Mouse (Mus musculus) midbrain, embryonic 14.5 days (tissue): ENCODE data around the gene Rorc. TPM values are rescaled to one million over a fixed set of nuclear protein-coding genes. Genes with fewer than 3 reads are reported as not detected.
A peak's percentile ranks its signal among the peaks of the same experiment; 100 is the strongest.

Source experiments
- ATAC-seq: fragments of 200-750 bp; cut with Nextera tagmentation; 2 replicates; pipeline ENCODE4 v1.8.0; 2017; ENCODE audit warnings: moderate number of reproducible peaks, moderate library complexity; ENCODE audit not compliant: low FRiP score, low TSS enrichment
- DNase-seq: peaks from one replicate; pipeline ENCODE4 v3.0.0-alpha.2; 2015
- H3K27ac ChIP-seq: fragments of 300-500 bp; sonication (generic); replicated peaks from 2 replicates; pipeline ENCODE4 v1.5.1; 2014; ENCODE audit warnings: mild to moderate bottlenecking, low read depth, low read length, moderate library complexity
- H3K27me3 ChIP-seq: fragments of 300-500 bp; sonication (generic); 2 replicates; pipeline ENCODE4 v1.6.1; 2014; ENCODE audit warnings: low read length, control low read depth, mixed read lengths; ENCODE audit not compliant: control insufficient read depth, insufficient read depth
- H3K36me3 ChIP-seq: fragments of 300-500 bp; sonication (generic); 2 replicates; pipeline ENCODE4 v1.6.1; 2014; ENCODE audit warnings: low read length, control low read depth; ENCODE audit not compliant: control insufficient read depth, insufficient read depth
- H3K4me1 ChIP-seq: fragments of 300-500 bp; sonication (generic); 2 replicates; pipeline ENCODE4 v1.6.1; 2014; ENCODE audit warnings: mild to moderate bottlenecking, antibody characterized with exemption, low read length, control low read depth; ENCODE audit not compliant: control insufficient read depth, insufficient read depth
- H3K4me2 ChIP-seq: fragments of 300-500 bp; sonication (generic); 2 replicates; pipeline ENCODE4 v1.6.1; 2014; ENCODE audit warnings: mild to moderate bottlenecking, low read length, moderate library complexity
- H3K4me3 ChIP-seq: fragments of 300-500 bp; sonication (generic); replicated peaks from 2 replicates; pipeline ENCODE4 v1.5.1; 2014; ENCODE audit warnings: low read depth, low read length
- H3K9ac ChIP-seq: fragments of 300-500 bp; sonication (generic); replicated peaks from 2 replicates; pipeline ENCODE4 v1.6.1; 2014; ENCODE audit warnings: mild to moderate bottlenecking, low read length, moderate library complexity
- H3K9me3 ChIP-seq: fragments of 300-500 bp; sonication (generic); 2 replicates; pipeline ENCODE4 v1.6.1; 2016; ENCODE audit warnings: low read length, control low read depth, mixed read lengths; ENCODE audit not compliant: control insufficient read depth
- WGBS: fragments of 180-500 bp; shearing (Covaris S2); extraction: QIAGEN DNeasy Blood & Tissue Kit; methylation state at CpG from one replicate; pipeline ENCODE4 v1.1.7; 2014; 5-methylcytosine and 5-hydroxymethylcytosine counted together
- polyA plus RNA-seq: library from polyadenylated mRNA; unstranded; fragments of >200 nt; fragmentation: Nextera tagmentation; extraction: Ambion mirVana; gene quantifications from 2 replicates; pipeline ENCODE4 v1.2.1, GENCODE M21; 2014

The Rorc gene
- polyA plus RNA-seq, 1 experiment from 2014 or later, result 0.43 TPM

- no peaks in the 10 kb centered on the region for H3K36me3 ChIP-seq
- peaks cover 9% of the 10 kb centered on the region for H3K4me1 ChIP-seq
- DNase-seq (peak; percentile 75), ATAC-seq (peak; percentile 55)
- H3K27ac ChIP-seq, result no peak overlapping the region
- H3K4me3 ChIP-seq, result no peak overlapping the region
- H3K9me3 ChIP-seq, result no peaks in the 10 kb centered on the region
- H3K27me3 ChIP-seq, result peaks cover 3% of the 10 kb centered on the region; the same call in 1 of the 2 replicates
- H3K9ac ChIP-seq, result no peak overlapping the region
- 6% methylated on average over 11 of the region's 11 CpGs for WGBS
- H3K4me2 ChIP-seq, result peak overlapping the region; percentile 20
These were observed 957 bp upstream of the Rorc start for GRCm38 (mm10) chr3:94371637-94372036.

GRCm38 (mm10) chr3:94372038-94372437 is 556 bp upstream of the Rorc start:
- ATAC-seq (0 out of 2 replicates have a peak, but pooled peaks have one; percentile 5), DNase-seq (no peak)
- peaks cover 9% of the 10 kb centered on the region for H3K4me1 ChIP-seq
- 0% methylated on average over 3 of the region's 3 CpGs for WGBS
- no peak overlapping the region for H3K9ac ChIP-seq
- peaks cover 3% of the 10 kb centered on the region; the same call in 1 of the 2 replicates for H3K27me3 ChIP-seq
- H3K9me3 ChIP-seq, result no peaks in the 10 kb centered on the region
- peak overlapping the region; percentile 20 for H3K4me2 ChIP-seq
- no peaks in the 10 kb centered on the region for H3K36me3 ChIP-seq
- H3K4me3 ChIP-seq, result no peak overlapping the region
- no peak overlapping the region for H3K27ac ChIP-seq

GRCm38 (mm10) chr3:94373090-94373489 is 496 bp downstream of the Rorc start:
- peak; percentile 33 for DNase-seq
- Histone ChIP-seq H3K27me3 (peaks cover 3% of the 10 kb centered on the region; the same call in 1 of the 2 replicates), H3K36me3 (no peaks in the 10 kb centered on the region), H3K4me3 (no peak overlapping the region), H3K4me1 (peaks cover 9% of the 10 kb centered on the region), H3K27ac (no peak overlapping the region), H3K4me2 (peak overlapping the region; percentile 38), H3K9me3 (no peaks in the 10 kb centered on the region), H3K9ac (no peak overlapping the region; the same call in 1 of the 2 replicates)
- ATAC-seq, result 0 out of 2 replicates have a peak, but pooled peaks have one; percentile 19
- 4% methylated on average over 10 of the region's 10 CpGs for whole genome bisulfite sequencing

- Histone ChIP-seq H3K36me3 (no peaks in the 10 kb centered on the region), H3K4me1 (peaks cover 9% of the 10 kb centered on the region), H3K27me3 (peaks cover 3% of the 10 kb centered on the region; the same call in 1 of the 2 replicates), H3K9ac (no peak overlapping the region), H3K4me3 (no peak overlapping the region), H3K27ac (no peak overlapping the region), H3K4me2 (peak overlapping the region; percentile 38), H3K9me3 (no peaks in the 10 kb centered on the region)
- WGBS, result 0% methylated on average over 5 of the region's 5 CpGs
- ATAC-seq, result peak; percentile 37; the same call in 1 of the 2 replicates
- peak; percentile 59 for DNase-seq
These were observed 1.0 kb downstream of the Rorc start for GRCm38 (mm10) chr3:94373597-94374011.

GRCm38 (mm10) chr3:94374636-94375035 is 2.0 kb downstream of the Rorc start:
- ATAC-seq (no peak), DNase-seq (no peak)
- H3K4me1 ChIP-seq, result peaks cover 9% of the 10 kb centered on the region
- no peak overlapping the region for H3K4me2 ChIP-seq
- H3K9ac ChIP-seq, result no peak overlapping the region
- H3K27me3 ChIP-seq, result peaks cover 3% of the 10 kb centered on the region; the same call in 1 of the 2 replicates
- no peaks in the 10 kb centered on the region for H3K9me3 ChIP-seq
- H3K36me3 ChIP-seq, result no peaks in the 10 kb centered on the region
- no peak overlapping the region for H3K4me3 ChIP-seq
- no peak overlapping the region for H3K27ac ChIP-seq

GRCm38 (mm10) chr3:94375146-94375545 is 2.6 kb downstream of the Rorc start:
- Histone ChIP-seq H3K4me3 (no peak overlapping the region), H3K4me1 (peaks cover 9% of the 10 kb centered on the region), H3K27ac (no peak overlapping the region), H3K36me3 (no peaks in the 10 kb centered on the region), H3K9ac (no peak overlapping the region), H3K9me3 (no peaks in the 10 kb centered on the region), H3K27me3 (peaks cover 3% of the 10 kb centered on the region; the same call in 1 of the 2 replicates), H3K4me2 (no peak overlapping the region)
- DNase-seq, result no peak
- no peak for ATAC-seq
- WGBS, result 83% methylated on average over 2 of the region's 2 CpGs

GRCm38 (mm10) chr3:94375861-94376260 is 3.3 kb downstream of the Rorc start:
- H3K9ac ChIP-seq, result no peak overlapping the region
- H3K4me2 ChIP-seq, result no peak overlapping the region
- no peaks in the 10 kb centered on the region for H3K36me3 ChIP-seq
- peaks cover 3% of the 10 kb centered on the region; the same call in 1 of the 2 replicates for H3K27me3 ChIP-seq
- no peak for DNase-seq
- H3K4me3 ChIP-seq, result no peak overlapping the region
- 47% methylated on average over 5 of the region's 5 CpGs for WGBS
- no peaks in the 10 kb centered on the region for H3K9me3 ChIP-seq
- ATAC-seq, result no peak
- H3K27ac ChIP-seq, result no peak overlapping the region
- H3K4me1 ChIP-seq, result peaks cover 9% of the 10 kb centered on the region

GRCm38 (mm10) chr3:94377028-94377923 is 4.7 kb downstream of the Rorc start:
- Histone ChIP-seq H3K9me3 (no peaks in the 10 kb centered on the region), H3K4me3 (no peak overlapping the region), H3K4me1 (peaks cover 9% of the 10 kb centered on the region), H3K4me2 (no peak overlapping the region), H3K36me3 (no peaks in the 10 kb centered on the region), H3K9ac (no peak overlapping the region), H3K27ac (no peak overlapping the region), H3K27me3 (peaks cover 3% of the 10 kb centered on the region; the same call in 1 of the 2 replicates)
- 21% methylated on average over 13 of the region's 13 CpGs for WGBS
- DNase-seq, result no peak
- ATAC-seq, result no peak
